Comparison of ENCODE assay signal across 11 mouse cellular contexts in the genomic region with DNA sequence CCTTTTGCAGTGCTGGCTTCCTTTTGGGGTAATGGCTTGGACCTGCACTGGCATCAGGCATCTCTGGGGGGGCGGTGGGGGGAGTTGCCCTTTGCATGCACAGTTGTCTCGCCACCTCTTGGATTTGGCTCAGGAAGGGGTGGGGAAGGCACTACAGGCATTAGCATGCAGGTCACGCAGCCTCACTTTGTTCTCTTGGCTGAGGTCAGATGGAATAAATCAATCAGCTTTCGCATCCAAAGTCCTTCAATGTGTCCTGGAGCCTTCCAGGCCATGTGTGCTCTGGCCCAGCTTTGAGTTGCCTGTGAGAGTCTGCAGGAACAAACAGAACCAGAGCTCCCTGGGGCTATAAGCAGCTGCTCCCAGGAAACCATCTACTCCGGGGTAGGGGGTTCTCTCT. TPM values are rescaled to one million over a fixed set of nuclear protein-coding genes. Genes with fewer than 3 reads are reported as not detected.
A peak's percentile ranks its signal among the peaks of the same experiment; 100 is the strongest.
DNase-seq lines count a peak whose midpoint lies in the region; ATAC-seq lines count a peak whose summit lies in the region.
"Had no signal": no experiment of that assay in that cellular context is flagged by ENCODE, and none has a peak within 500 bp of the region (broad histone marks: within the 10 kb centered on the region; RNA-seq: fewer than 3 reads in every experiment).

No protein-coding gene starts in this region.

- H3K4me1 ChIP-seq in forebrain, embryonic 11.5 days (replicated peaks; ENCODE audit: control insufficient read depth, insufficient read depth, low read length), result peaks cover 4% of the 10 kb centered on the region; the same call in 1 of the 2 replicates
- H3K4me1 ChIP-seq in forebrain, embryonic 15.5 days, result peaks cover 6% of the 10 kb centered on the region
- H3K4me1 ChIP-seq in hindbrain, embryonic 12.5 days, result peaks cover 20% of the 10 kb centered on the region

- no peak overlapping the region for H3K4me2 ChIP-seq in forebrain, embryonic 11.5 days (ENCODE audit: low read depth, low read length, severe bottlenecking)
- H3K4me2 ChIP-seq in forebrain, embryonic 15.5 days (replicated peaks), result no peak overlapping the region
- no peak overlapping the region for H3K4me2 ChIP-seq in hindbrain, embryonic 12.5 days (replicated peaks)
- H3K4me2 ChIP-seq: heart, embryonic 15.5 days; limb, embryonic 15.5 days had no signal

- H3K9me3 ChIP-seq in forebrain, embryonic 11.5 days (ENCODE audit: control insufficient read depth, low read length), result no peaks in the 10 kb centered on the region
- no peaks in the 10 kb centered on the region for H3K9me3 ChIP-seq in forebrain, embryonic 15.5 days
- H3K9me3 ChIP-seq in hindbrain, embryonic 12.5 days (replicated peaks), result no peaks in the 10 kb centered on the region
- H3K9me3 ChIP-seq: heart, embryonic 15.5 days; limb, embryonic 15.5 days had no signal

- no peak overlapping the region for H3K27ac ChIP-seq in forebrain, embryonic 11.5 days (ENCODE audit: low read depth, low read length)
- H3K27ac ChIP-seq in forebrain, embryonic 15.5 days (replicated peaks), result no peak overlapping the region
- H3K27ac ChIP-seq in hindbrain, embryonic 12.5 days, result peak overlapping the region; percentile 9; the same call in 1 of the 2 replicates
- H3K27ac ChIP-seq: heart, embryonic 15.5 days; limb, embryonic 15.5 days had no signal

- H3K9ac ChIP-seq in forebrain, embryonic 11.5 days (ENCODE audit: low read length), result no peak overlapping the region
- H3K9ac ChIP-seq in forebrain, embryonic 15.5 days (replicated peaks), result no peak overlapping the region
- H3K9ac ChIP-seq in hindbrain, embryonic 12.5 days, result no peak overlapping the region
- H3K9ac ChIP-seq: heart, embryonic 15.5 days; limb, embryonic 15.5 days had no signal

- peak; percentile 73 for DNase-seq in forebrain, embryonic 11.5 days (ENCODE audit: low spot score)
- peak; percentile 30 for DNase-seq in brain, adult 2 months (ENCODE audit: low read depth, low spot score)
- DNase-seq in mesoderm, embryonic 11.5 days (ENCODE audit: low read depth, low spot score), result peak; percentile 71
- no peak for DNase-seq in ovary, postnatal 10 days (ENCODE audit: low spot score)
- DNase-seq in lung, postnatal 36 days, result no peak
- DNase-seq: thymus, postnatal 36 days had no signal

- no peaks in the 10 kb centered on the region for H3K36me3 ChIP-seq in forebrain, embryonic 11.5 days (ENCODE audit: control insufficient read depth, insufficient read depth, low read length)
- no peaks in the 10 kb centered on the region for H3K36me3 ChIP-seq in forebrain, embryonic 15.5 days
- no peaks in the 10 kb centered on the region for H3K36me3 ChIP-seq in hindbrain, embryonic 12.5 days
- H3K36me3 ChIP-seq: heart, embryonic 15.5 days; limb, embryonic 15.5 days had no signal

- ATAC-seq in forebrain, embryonic 11.5 days (replicated peaks; ENCODE audit: low FRiP score), result 0 out of 2 replicates have a peak, but pooled peaks have one; percentile 55
- ATAC-seq in forebrain, embryonic 15.5 days (replicated peaks), result no peak; the same call in 1 of the 2 replicates
- ATAC-seq in hindbrain, embryonic 12.5 days (ENCODE audit: low FRiP score), result peak; percentile 77
- ATAC-seq in frontal cortex, adult (ENCODE audit: low TSS enrichment), result no peak

- no peaks in the 10 kb centered on the region for H3K27me3 ChIP-seq in forebrain, embryonic 11.5 days (ENCODE audit: control insufficient read depth, insufficient read depth, low read length)
- no peaks in the 10 kb centered on the region for H3K27me3 ChIP-seq in forebrain, embryonic 15.5 days
- no peaks in the 10 kb centered on the region for H3K27me3 ChIP-seq in hindbrain, embryonic 12.5 days
- H3K27me3 ChIP-seq: limb, embryonic 15.5 days had no signal

- WGBS in forebrain, embryonic 11.5 days, result 31% methylated on average over 5 of the region's 5 CpGs
- WGBS in forebrain, embryonic 15.5 days, result 42% methylated on average over 5 of the region's 5 CpGs
- 14% methylated on average over 5 of the region's 5 CpGs for WGBS in hindbrain, embryonic 12.5 days

- H3K4me3 ChIP-seq in forebrain, embryonic 11.5 days (ENCODE audit: low read depth, low read length), result no peak overlapping the region
- no peak overlapping the region for H3K4me3 ChIP-seq in forebrain, embryonic 15.5 days
- H3K4me3 ChIP-seq in hindbrain, embryonic 12.5 days, result no peak overlapping the region
- H3K4me3 ChIP-seq: heart, embryonic 15.5 days; limb, embryonic 15.5 days had no signal

RNA-seq across cellular contexts. Expression of gene Lrtm1, which starts 2.1 kb away (rescaled TPM):
- 0.36 and 0.55 TPM in 2 replicates for polyA plus RNA-seq in forebrain, embryonic 11.5 days (2014; fragmentation: Nextera tagmentation; extraction: Ambion mirVana)
- 0.18 and 0.33 TPM in 2 replicates for polyA plus RNA-seq in forebrain, embryonic 15.5 days (2015; fragmentation: Nextera tagmentation; extraction: Ambion mirVana)
- 0.49 and 0.86 TPM in 2 replicates for polyA plus RNA-seq in hindbrain, embryonic 12.5 days (2016; fragmentation: Nextera tagmentation; extraction: Ambion mirVana)

Comparison
In these comparisons a context has a peak if more than half of its experiments do, and no peak if none do; other contexts are left out.
1. ATAC-seq: peak in forebrain, embryonic 11.5 days (single experiment) and hindbrain, embryonic 12.5 days (single experiment); none in forebrain, embryonic 15.5 days (single experiment) and frontal cortex, adult (single experiment).
2. DNase-seq: peak in forebrain, embryonic 11.5 days (single experiment), brain, adult 2 months (single experiment) and mesoderm, embryonic 11.5 days (single experiment); none in ovary, postnatal 10 days (single experiment) and lung, postnatal 36 days (single experiment).